Mouse (Mus musculus) heart, adult 2 months (tissue): ENCODE measurements at regions not wholly inside any gene's neighbourhood (a gene's known extent, or its start where the extent isn't known, plus 50 kb on each side); places are given as distances from the start of the nearest gene placed in this dataset.

Experiments used
- CTCF ChIP-seq: fragments of 200-600 bp; IDR thresholded peaks from 2 replicates; pipeline ENCODE4 v1.8.1; 2022; ENCODE audit warnings: antibody characterized with exemption, mild to moderate bottlenecking, moderate library complexity
- POLR2A ChIP-seq: fragments of 200-500 bp; IDR thresholded peaks from 2 replicates; pipeline ENCODE4 v1.6.1; 2011; ENCODE audit warnings: mild to moderate bottlenecking, low read depth, low read length, control low read depth; ENCODE audit not compliant: insufficient read depth

- TF ChIP-seq CTCF (no peak), POLR2A (no peak)
These were observed 155.7 kb upstream of the Igsf21 start for GRCm38 (mm10) chr4:140402319-140402718.
